Mouse (Mus musculus): ENCODE data around the gene Kng2.
"Not testable (repeated sequence)": the region's sequence is repeated elsewhere in the genome, so short reads cannot be mapped to it uniquely, and the experiment has no call there.

DNA sequence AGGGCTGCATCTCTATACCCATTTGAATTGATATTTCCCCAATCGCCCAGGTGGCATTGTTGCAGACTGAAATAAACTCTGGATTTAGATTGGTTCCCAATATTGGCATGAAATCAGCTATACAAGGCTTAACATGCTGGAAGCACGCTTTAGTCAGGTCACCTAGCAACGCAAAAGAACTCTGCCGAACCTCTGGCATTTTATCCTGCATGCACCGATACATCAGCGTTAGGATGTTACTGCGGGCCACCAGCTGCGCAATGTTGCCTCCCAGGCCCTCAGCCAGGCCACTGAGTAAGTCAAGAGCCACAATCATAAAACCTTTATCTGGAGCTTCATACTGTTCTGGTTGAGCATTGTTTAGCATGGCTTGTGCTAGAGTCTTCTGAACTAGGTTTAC lies 14.6 kb downstream of the Kng2 start:
- not testable (repeated sequence) for TF ChIP-seq CTCF, POLR2A (IDR thresholded peaks at IDR 0.05; ENCODE audit: insufficient read depth, low read depth, low read length)

All from olfactory bulb, adult 2 months (tissue).